Mouse (Mus musculus) liver, postnatal 0 days (tissue): ENCODE measurements around the gene Lasp1.

Source experiments
- CTCF ChIP-seq: sonication (generic); IDR thresholded peaks from 2 replicates; pipeline ENCODE4 v1.5.1; 2016; ENCODE audit warnings: antibody characterized with exemption, low read depth
- EP300 ChIP-seq: IDR thresholded peaks from 2 replicates; pipeline ENCODE4 v1.6.1; 2016; ENCODE audit warnings: antibody characterized with exemption, low read depth, mild to moderate bottlenecking

- TF ChIP-seq CTCF: no peak
- no peak for TF ChIP-seq EP300
Observed at GRCm38 (mm10) chr11:97813085-97813484, 14.3 kb downstream of the Lasp1 start.
